Mouse (Mus musculus) neural tube, embryonic 13.5 days (tissue): ENCODE results near the gene Mindy4. TPM values are rescaled to one million over a fixed set of nuclear protein-coding genes. Genes with fewer than 3 reads are reported as not detected.
A peak's percentile ranks its signal among the peaks of the same experiment; 100 is the strongest.

ENCODE experiments used
- ATAC-seq: fragments of 200-750 bp; cut with Nextera tagmentation; 2 replicates; pipeline ENCODE4 v1.8.0; 2017; ENCODE audit warnings: low read depth, mild to moderate bottlenecking, moderate TSS enrichment, moderate library complexity
- H3K27ac ChIP-seq: fragments of 300-500 bp; sonication (generic); replicated peaks from 2 replicates; pipeline ENCODE4 v1.5.1; 2015; ENCODE audit warnings: moderate library complexity, mild to moderate bottlenecking, inconsistent platforms
- H3K27me3 ChIP-seq: fragments of 300-500 bp; sonication (generic); 2 replicates; pipeline ENCODE4 v1.6.1; 2015; ENCODE audit warnings: mild to moderate bottlenecking, inconsistent platforms
- H3K36me3 ChIP-seq: fragments of 300-500 bp; sonication (generic); 2 replicates; pipeline ENCODE4 v1.6.1; 2015; ENCODE audit warnings: mild to moderate bottlenecking, inconsistent platforms
- H3K4me1 ChIP-seq: fragments of 300-500 bp; sonication (generic); replicated peaks from 2 replicates; pipeline ENCODE4 v1.6.1; 2015; ENCODE audit warnings: inconsistent platforms
- H3K4me2 ChIP-seq: fragments of 300-500 bp; sonication (generic); 2 replicates; pipeline ENCODE4 v1.6.1; 2015; ENCODE audit warnings: inconsistent platforms, mild to moderate bottlenecking, moderate library complexity
- H3K4me3 ChIP-seq: fragments of 300-500 bp; sonication (generic); 2 replicates; pipeline ENCODE4 v1.5.1; 2015; ENCODE audit warnings: mild to moderate bottlenecking, inconsistent platforms
- H3K9ac ChIP-seq: fragments of 300-500 bp; sonication (generic); 2 replicates; pipeline ENCODE4 v1.6.1; 2015; ENCODE audit warnings: moderate library complexity, mild to moderate bottlenecking, inconsistent platforms
- H3K9me3 ChIP-seq: fragments of 300-500 bp; sonication (generic); 2 replicates; pipeline ENCODE4 v1.6.1; 2016; ENCODE audit warnings: inconsistent platforms
- WGBS: fragments of 180-500 bp; shearing (Covaris S2); methylation state at CpG from one replicate; pipeline ENCODE4 v1.1.7; 2015; 5-methylcytosine and 5-hydroxymethylcytosine counted together
- polyA plus RNA-seq: library from polyadenylated mRNA; unstranded; fragments of >200 nt; fragmentation: Nextera tagmentation; extraction: Ambion mirVana; gene quantifications from 2 replicates; pipeline ENCODE4 v1.2.1, GENCODE M21; 2015

The Mindy4 gene
- polyA plus RNA-seq, 1 experiment from 2014 or later, result 9.9 TPM

DNA sequence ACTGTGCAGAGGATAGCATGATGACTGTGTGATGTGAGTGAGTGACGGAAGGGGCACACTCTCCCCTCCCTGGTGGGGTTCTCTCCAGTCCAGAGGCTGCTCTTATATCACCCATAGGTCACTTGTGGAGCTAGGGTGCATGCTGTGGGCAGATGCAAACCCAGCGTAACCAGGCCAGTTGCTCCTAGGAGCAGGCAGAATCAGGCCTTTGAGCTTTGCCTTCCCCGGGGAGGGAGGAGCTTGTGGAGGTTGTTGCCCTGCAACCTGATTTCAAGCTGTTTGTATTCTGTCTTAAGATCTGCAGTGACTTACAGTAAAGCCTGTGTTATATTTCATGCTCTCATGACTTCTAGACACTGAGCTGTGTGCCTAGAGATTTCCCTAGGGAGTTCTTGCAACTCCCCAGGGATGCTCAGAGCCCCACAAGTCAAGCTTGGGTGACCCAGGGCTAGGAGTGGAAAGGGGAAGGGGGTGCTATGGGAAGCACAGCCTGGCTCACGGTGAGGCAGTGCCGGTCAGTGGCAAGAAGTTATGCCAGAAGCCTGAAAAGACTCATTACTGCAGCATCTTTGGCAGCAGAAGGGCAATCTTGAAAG is 84.9 kb downstream of the Mindy4 start:
- H3K27ac ChIP-seq, result no peak overlapping the region
- H3K9ac ChIP-seq, result no peak overlapping the region
- peaks cover 4% of the 10 kb centered on the region; the same call in 1 of the 2 replicates for H3K36me3 ChIP-seq
- H3K9me3 ChIP-seq, result 0 out of 2 replicates have a peak, but pooled peaks cover 3% of the 10 kb centered on the region
- H3K4me2 ChIP-seq, result no peak overlapping the region
- no peak for ATAC-seq
- H3K4me3 ChIP-seq, result no peak overlapping the region
- WGBS, result 79% methylated on average over 5 of the region's 5 CpGs
- H3K4me1 ChIP-seq, result no peaks in the 10 kb centered on the region
- no peaks in the 10 kb centered on the region for H3K27me3 ChIP-seq

DNA sequence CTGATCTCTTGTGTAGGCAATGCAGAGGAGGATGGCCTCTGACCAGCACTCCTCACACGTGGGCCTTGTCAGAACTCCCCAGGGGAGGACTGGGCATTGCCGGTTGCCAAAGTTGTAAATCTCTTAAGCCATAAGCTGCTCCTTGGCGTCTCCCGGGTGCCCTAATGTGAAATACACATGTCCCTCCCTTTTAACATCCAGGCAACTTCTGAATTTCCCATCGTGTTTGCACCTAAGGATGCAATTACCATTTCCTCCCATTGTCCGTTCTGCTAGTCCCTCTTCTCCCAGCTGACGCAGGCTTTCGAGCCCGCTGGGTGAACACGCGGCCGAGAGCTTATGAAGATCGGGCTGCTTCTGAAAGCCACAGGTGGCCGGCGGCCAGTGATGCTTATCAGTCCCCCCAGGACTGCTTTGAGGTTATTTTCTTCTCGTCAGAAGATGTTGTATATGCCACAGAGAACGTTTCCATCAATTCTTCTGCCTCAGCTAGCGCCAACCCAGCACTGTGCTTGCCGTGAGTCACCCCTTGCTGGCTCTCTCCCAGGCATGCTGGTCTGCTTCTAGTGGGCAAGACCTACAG is 91.5 kb downstream of the Mindy4 start:
- Histone ChIP-seq H3K9me3 (no peaks in the 10 kb centered on the region), H3K36me3 (peaks cover 11% of the 10 kb centered on the region), H3K9ac (no peak overlapping the region), H3K4me1 (peaks cover 8% of the 10 kb centered on the region), H3K27ac (no peak overlapping the region), H3K4me3 (no peak overlapping the region), H3K27me3 (no peaks in the 10 kb centered on the region), H3K4me2 (no peak overlapping the region)
- 37% methylated on average over 19 of the region's 19 CpGs for WGBS
- peak; percentile 32 for ATAC-seq

DNA sequence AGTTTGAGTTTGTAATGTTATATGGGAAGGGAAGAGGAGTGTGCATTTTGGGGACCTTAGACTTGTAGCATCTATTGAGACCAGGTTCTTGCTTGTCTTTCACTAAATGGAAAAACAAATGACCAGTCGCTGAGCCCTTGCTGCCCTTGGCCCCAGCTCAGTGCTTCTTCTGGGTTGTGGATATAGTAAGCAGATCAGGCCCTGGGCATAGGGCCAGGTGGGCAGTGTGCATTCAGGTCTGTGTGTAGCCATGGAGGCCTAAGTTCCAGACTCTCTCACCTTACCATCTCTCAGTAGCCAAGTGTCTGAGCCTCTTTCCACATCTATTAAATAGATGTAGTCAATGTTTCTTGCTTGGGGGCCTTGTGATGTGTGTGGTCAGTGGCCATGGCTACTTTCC is 92.1 kb downstream of the Mindy4 start:
- Histone ChIP-seq H3K4me3 (no peak overlapping the region), H3K9ac (no peak overlapping the region), H3K27ac (no peak overlapping the region), H3K4me1 (peaks cover 8% of the 10 kb centered on the region), H3K36me3 (peaks cover 11% of the 10 kb centered on the region), H3K9me3 (no peaks in the 10 kb centered on the region), H3K27me3 (no peaks in the 10 kb centered on the region), H3K4me2 (no peak overlapping the region)
- WGBS, result 83% methylated on average over 1 of the region's 1 CpGs
- no peak for ATAC-seq

DNA sequence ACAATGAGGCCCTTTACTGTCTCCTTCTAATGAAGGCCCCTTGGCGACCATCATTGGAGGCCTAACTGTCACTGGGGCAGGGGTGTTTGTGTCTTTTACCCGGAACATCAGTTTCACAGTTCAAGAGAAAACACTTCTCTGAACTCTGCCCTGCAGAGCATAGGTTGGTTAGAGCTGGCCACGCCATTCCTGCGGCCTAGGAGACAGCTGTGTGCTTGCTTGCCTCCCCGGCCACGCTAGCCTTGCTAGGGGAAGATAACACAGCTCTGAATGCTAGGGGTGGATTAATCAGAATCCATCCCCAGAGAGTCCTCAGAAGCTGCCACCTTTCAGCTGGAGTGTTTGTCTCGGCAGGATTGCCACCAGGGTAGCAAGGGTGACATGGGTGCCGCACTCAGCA is 96.3 kb downstream of the Mindy4 start:
- H3K4me2 ChIP-seq, result no peak overlapping the region
- H3K9me3 ChIP-seq, result no peaks in the 10 kb centered on the region
- no peak overlapping the region for H3K9ac ChIP-seq
- H3K4me1 ChIP-seq, result peaks cover 5% of the 10 kb centered on the region
- no peak for ATAC-seq
- H3K27ac ChIP-seq, result no peak overlapping the region
- no peaks in the 10 kb centered on the region for H3K27me3 ChIP-seq
- peaks cover 11% of the 10 kb centered on the region for H3K36me3 ChIP-seq
- no peak overlapping the region for H3K4me3 ChIP-seq
- WGBS, result 86% methylated on average over 8 of the region's 8 CpGs

DNA sequence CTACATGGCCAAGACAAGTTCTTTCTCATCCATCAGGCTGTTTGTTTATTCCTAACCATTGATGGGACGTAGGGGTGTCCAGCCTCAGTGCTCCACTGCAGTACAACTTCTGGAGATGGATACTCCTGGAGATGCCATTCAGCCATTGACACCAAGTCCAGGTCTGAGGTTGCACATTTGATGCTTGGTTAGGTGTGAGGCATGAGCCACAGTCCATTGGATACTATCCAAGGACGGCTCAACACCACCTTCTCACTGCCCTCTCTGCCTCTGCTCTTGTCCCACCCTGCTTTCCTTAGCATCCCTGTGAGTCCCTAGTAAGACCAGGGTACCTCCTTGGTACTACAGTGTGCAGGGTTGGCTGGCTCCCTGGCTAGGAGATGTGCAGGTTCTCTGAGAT is 96.7 kb downstream of the Mindy4 start:
- WGBS, result 94% methylated on average over 2 of the region's 2 CpGs
- no peak overlapping the region for H3K9ac ChIP-seq
- ATAC-seq, result no peak

DNA sequence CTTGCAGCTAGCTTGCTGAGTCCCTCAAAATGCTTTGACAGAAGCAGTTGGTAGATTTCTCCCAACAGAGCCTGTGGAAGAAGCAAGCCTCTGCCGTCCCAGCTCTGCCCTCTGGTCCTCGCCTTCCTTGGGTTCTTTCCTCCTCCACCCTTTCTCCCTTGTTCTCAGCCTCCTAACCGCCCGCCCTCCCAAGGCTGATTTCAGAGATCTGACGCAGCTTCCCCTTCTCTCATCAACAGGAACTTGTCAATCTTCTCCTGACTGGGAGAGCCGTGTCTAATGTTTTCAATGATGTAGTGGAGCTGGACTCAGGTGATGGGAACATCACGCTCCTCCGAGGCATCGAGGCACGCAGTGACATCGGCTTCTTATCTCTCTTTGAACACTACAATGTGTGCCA is 97.5 kb downstream of the Mindy4 start:
- Histone ChIP-seq H3K9me3 (no peaks in the 10 kb centered on the region), H3K9ac (no peak overlapping the region), H3K36me3 (peaks cover 11% of the 10 kb centered on the region), H3K4me3 (no peak overlapping the region), H3K27me3 (no peaks in the 10 kb centered on the region), H3K4me2 (no peak overlapping the region), H3K4me1 (no peaks in the 10 kb centered on the region), H3K27ac (no peak overlapping the region)
- 93% methylated on average over 11 of the region's 11 CpGs for WGBS
- ATAC-seq, result no peak

More for the DNA sequence above, 96.7 kb downstream of the Mindy4 start:
- Histone ChIP-seq H3K36me3 (peaks cover 11% of the 10 kb centered on the region), H3K9me3 (no peaks in the 10 kb centered on the region), H3K4me1 (peaks cover under 1% of the 10 kb centered on the region), H3K27me3 (no peaks in the 10 kb centered on the region), H3K4me2 (no peak overlapping the region), H3K27ac (no peak overlapping the region), H3K4me3 (no peak overlapping the region)

DNA sequence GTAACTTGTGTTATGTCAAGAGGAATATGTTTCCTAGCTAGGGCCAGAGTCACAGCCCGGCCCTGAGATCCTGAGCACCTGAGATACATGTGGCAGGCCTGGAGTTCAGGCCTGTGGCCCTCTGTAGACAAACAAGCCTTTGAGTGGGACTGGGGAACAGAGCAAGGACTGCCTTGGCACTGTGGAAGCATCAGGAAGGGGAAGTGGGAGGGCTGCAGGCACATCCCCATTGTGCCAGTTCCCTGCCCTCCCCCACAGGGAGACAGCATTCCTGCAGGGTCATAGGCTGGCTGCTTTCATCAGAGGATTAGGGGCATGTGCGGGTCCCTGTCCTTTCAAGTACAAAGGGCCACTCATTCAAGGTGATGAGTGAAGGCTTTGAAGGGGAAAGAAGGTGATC is 107.0 kb downstream of the Mindy4 start:
- ATAC-seq, result no peak
- 61% methylated on average over 2 of the region's 2 CpGs for WGBS
- Histone ChIP-seq H3K4me2 (no peak overlapping the region), H3K27me3 (no peaks in the 10 kb centered on the region), H3K9me3 (no peaks in the 10 kb centered on the region), H3K4me1 (no peaks in the 10 kb centered on the region; the same call in 1 of the 2 replicates), H3K36me3 (no peaks in the 10 kb centered on the region), H3K9ac (no peak overlapping the region), H3K4me3 (no peak overlapping the region), H3K27ac (no peak overlapping the region)

DNA sequence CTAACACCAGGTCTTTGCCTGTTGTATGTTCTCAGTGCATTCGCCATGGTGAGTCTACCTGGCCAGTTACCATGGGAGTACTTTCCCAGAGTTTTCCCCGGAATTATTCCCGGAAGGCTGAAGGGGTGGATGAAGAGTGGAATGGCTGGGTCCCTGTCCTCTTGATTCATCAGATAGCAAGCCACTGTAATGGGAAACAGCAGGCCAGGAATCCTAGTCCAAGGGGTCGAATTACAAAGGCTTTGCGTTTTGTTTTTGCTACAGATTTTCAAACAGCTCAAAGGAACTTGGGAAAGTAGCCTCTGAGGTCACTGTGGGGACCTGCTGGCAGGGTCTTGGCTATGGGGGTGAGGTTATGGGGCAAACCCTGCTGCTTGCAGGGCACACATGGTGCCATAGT is 108.8 kb downstream of the Mindy4 start:
- Histone ChIP-seq H3K4me3 (no peak overlapping the region), H3K9me3 (no peaks in the 10 kb centered on the region), H3K4me2 (no peak overlapping the region), H3K9ac (no peak overlapping the region), H3K27ac (no peak overlapping the region), H3K4me1 (no peaks in the 10 kb centered on the region), H3K36me3 (no peaks in the 10 kb centered on the region), H3K27me3 (no peaks in the 10 kb centered on the region)
- ATAC-seq, result no peak
- 59% methylated on average over 5 of the region's 5 CpGs for WGBS

DNA sequence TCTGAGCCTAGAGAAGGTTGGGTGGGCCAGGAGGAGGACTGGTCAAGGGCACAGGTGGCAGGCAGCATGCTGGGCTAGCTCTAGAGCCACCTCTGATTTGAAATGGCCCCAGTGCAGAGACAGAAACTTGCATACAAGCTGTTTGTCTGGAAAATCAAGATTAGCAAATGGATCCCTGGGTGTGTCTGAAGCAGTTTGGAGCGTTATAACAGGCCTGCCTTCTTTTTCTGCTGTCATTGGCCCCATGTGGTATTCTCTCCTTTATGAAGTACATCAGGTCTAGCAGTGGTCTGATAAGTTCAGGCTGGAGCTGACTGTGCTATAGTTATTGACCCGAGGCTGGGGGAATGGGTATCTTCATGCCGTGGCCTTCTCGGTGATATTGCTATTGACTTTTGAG is 110.7 kb downstream of the Mindy4 start:
- H3K4me3 ChIP-seq, result no peak overlapping the region
- H3K27me3 ChIP-seq, result no peaks in the 10 kb centered on the region
- no peak overlapping the region for H3K4me2 ChIP-seq
- no peaks in the 10 kb centered on the region for H3K4me1 ChIP-seq
- WGBS, result 86% methylated on average over 4 of the region's 4 CpGs
- no peak overlapping the region for H3K27ac ChIP-seq
- ATAC-seq, result no peak
- no peaks in the 10 kb centered on the region for H3K36me3 ChIP-seq
- H3K9ac ChIP-seq, result no peak overlapping the region
- no peaks in the 10 kb centered on the region for H3K9me3 ChIP-seq

DNA sequence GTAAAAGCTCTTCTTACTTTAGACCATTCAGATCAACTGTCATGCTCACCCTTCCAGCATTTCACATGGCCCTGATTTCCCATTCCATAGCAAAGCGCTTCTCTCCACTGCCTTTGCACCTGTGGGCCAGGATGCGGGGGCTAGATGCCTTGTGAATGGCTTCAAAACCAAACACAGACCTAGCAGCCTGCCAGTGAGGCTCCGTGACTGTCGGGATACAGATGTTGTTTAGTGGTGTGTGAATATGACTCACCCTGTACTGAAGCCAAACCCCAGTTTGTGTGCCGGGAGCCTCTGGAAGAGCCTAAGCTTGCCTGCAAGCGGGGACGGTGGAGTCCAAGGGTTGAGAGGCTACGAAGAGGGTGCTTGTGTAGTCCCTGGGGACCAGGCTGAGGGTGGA is 111.4 kb downstream of the Mindy4 start:
- H3K27ac ChIP-seq, result no peak overlapping the region
- 90% methylated on average over 8 of the region's 8 CpGs for WGBS
- H3K9ac ChIP-seq, result no peak overlapping the region
- H3K4me2 ChIP-seq, result no peak overlapping the region
- no peak for ATAC-seq
- no peaks in the 10 kb centered on the region for H3K9me3 ChIP-seq
- H3K4me3 ChIP-seq, result no peak overlapping the region
- H3K27me3 ChIP-seq, result no peaks in the 10 kb centered on the region
- no peaks in the 10 kb centered on the region for H3K4me1 ChIP-seq
- no peaks in the 10 kb centered on the region for H3K36me3 ChIP-seq

DNA sequence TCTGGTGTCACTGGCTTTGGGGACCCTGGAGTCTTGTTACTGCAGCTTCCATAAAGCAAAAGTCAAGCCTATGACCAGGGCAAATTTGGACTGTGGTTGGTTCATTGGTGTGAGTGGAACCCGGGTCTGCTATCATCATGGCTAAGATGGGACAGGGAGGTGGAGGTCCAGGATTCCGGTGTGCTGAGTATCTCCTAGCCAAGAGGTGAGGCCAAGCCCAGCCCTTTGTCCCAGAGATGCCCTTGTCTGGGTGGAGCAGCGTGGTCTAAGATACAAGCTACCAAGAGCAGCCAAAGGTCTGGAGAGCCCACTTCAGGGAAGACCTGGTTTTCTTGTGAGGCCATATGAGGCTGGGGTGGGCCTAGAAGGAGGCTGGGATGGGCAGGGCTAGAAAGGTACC is 115.4 kb downstream of the Mindy4 start:
- H3K36me3 ChIP-seq, result no peaks in the 10 kb centered on the region
- no peaks in the 10 kb centered on the region for H3K4me1 ChIP-seq
- H3K4me3 ChIP-seq, result no peak overlapping the region
- 98% methylated on average over 3 of the region's 3 CpGs for WGBS
- no peak overlapping the region for H3K27ac ChIP-seq
- H3K27me3 ChIP-seq, result no peaks in the 10 kb centered on the region
- no peak overlapping the region for H3K4me2 ChIP-seq
- H3K9me3 ChIP-seq, result no peaks in the 10 kb centered on the region
- ATAC-seq, result no peak
- no peak overlapping the region for H3K9ac ChIP-seq

DNA sequence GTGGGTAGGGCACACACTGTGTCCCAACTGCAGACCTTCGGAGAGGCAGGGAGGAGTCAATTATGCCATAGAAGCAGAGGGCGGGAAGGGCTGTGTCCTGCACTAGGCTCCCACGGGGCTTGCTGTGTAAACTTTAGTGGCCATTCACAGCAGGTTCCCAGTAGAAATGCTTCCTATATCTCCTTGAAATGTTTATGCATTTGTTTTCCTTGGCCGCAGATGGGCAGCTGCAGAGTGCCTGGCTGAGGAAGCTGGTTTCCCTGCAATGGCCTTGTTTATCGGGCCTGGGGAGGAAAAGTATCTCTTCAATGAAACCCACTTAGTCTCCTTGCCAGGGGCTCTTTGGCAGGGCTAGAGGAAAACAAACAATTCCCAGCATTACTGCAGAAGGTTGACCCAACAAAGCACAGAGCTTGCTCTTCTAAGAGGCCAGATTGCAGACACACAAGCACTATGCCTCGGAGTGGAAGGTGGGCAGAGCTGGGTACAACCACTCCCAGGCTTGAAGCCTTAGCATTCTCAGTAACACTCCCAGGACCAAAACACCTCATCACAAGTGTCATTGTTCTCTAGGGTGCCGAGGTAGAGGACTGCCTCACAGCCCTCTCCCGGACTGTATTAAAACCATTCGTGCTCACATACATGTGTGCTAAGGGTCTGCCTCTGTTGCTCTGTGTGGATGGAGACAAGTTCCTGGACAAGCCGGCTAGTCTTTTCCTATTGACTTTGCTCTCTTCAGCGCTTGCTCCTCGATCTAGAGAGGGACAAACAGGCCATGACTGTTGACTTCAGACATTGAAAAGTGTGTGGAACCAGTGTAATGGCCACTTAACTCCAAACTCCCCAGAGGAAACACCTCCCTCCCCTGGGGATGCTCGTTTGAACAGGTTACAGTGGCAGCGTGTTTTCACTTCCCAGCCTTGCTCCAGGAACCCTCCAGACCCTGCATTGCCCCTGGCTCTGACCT is 116.7 kb downstream of the Mindy4 start:
- ATAC-seq, result no peak
- Histone ChIP-seq H3K36me3 (no peaks in the 10 kb centered on the region), H3K4me2 (no peak overlapping the region), H3K4me3 (no peak overlapping the region), H3K27ac (no peak overlapping the region), H3K9ac (no peak overlapping the region), H3K4me1 (no peaks in the 10 kb centered on the region), H3K9me3 (no peaks in the 10 kb centered on the region), H3K27me3 (no peaks in the 10 kb centered on the region)
- WGBS, result 65% methylated on average over 14 of the region's 14 CpGs
